Mouse (Mus musculus): ENCODE data around the gene Apobec2. TPM values are rescaled to one million over a fixed set of nuclear protein-coding genes. Genes with fewer than 3 reads are reported as not detected.

Apobec2 gene
- total RNA-seq, 2 experiments from 2014 or later: not detected

Other genes starting within 250 kb of the Apobec2 start
- 3.1 and 4.2 TPM in 2 replicates for gene Trem1, start 200.2 kb downstream of the Apobec2 start, total RNA-seq (2015; ENCODE audit: low replicate concordance)
- 5.7 and 6.2 TPM in 2 replicates for gene Trem1, start 200.2 kb downstream of the Apobec2 start, total RNA-seq (2017; ENCODE audit: low replicate concordance)
- 47.6 and 61.3 TPM in 2 replicates for gene Trem3, start 185.2 kb downstream of the Apobec2 start, total RNA-seq (2015; ENCODE audit: low replicate concordance)
- 26.4 and 57.7 TPM in 2 replicates for gene Trem3, start 185.2 kb downstream of the Apobec2 start, total RNA-seq (2017; ENCODE audit: low replicate concordance)
- 5.0 and 5.4 TPM in 2 replicates for gene Treml4, start 168.6 kb downstream of the Apobec2 start, total RNA-seq (2015; ENCODE audit: low replicate concordance)
- 5.7 and 8.1 TPM in 2 replicates for gene Treml4, start 168.6 kb downstream of the Apobec2 start, total RNA-seq (2017; ENCODE audit: low replicate concordance)
- 13.4 and 26.1 TPM in 2 replicates for gene Treml2, start 133.4 kb downstream of the Apobec2 start, total RNA-seq (2015; ENCODE audit: low replicate concordance)
- 13.8 and 15.1 TPM in 2 replicates for gene Treml2, start 133.4 kb downstream of the Apobec2 start, total RNA-seq (2017; ENCODE audit: low replicate concordance)
- 17.5 and 20.1 TPM in 2 replicates for gene B430306N03Rik, start 116.8 kb downstream of the Apobec2 start, total RNA-seq (2015; ENCODE audit: low replicate concordance)
- 7.0 and 7.2 TPM in 2 replicates for gene B430306N03Rik, start 116.8 kb downstream of the Apobec2 start, total RNA-seq (2017; ENCODE audit: low replicate concordance)
- gene Trem2, start 86.5 kb downstream of the Apobec2 start, total RNA-seq (2015; ENCODE audit: low replicate concordance): 1.9 and 3.1 TPM in 2 replicates
- gene Trem2, start 86.5 kb downstream of the Apobec2 start, total RNA-seq (2017; ENCODE audit: low replicate concordance): 2.6 and 3.2 TPM in 2 replicates
- gene Treml1, start 73.0 kb downstream of the Apobec2 start, total RNA-seq (2015; ENCODE audit: low replicate concordance): not detected in 2 replicates
- 0.34 and 1.3 TPM in 2 replicates for gene Treml1, start 73.0 kb downstream of the Apobec2 start, total RNA-seq (2017; ENCODE audit: low replicate concordance)
- 44.0 and 47.2 TPM in 2 replicates for gene Nfya, start 23.0 kb downstream of the Apobec2 start, total RNA-seq (2015; ENCODE audit: low replicate concordance)
- 30.6 and 42.7 TPM in 2 replicates for gene Nfya, start 23.0 kb downstream of the Apobec2 start, total RNA-seq (2017; ENCODE audit: low replicate concordance)
- gene Oard1, start 22.9 kb downstream of the Apobec2 start, total RNA-seq (2015; ENCODE audit: low replicate concordance): 28.2 and 32.1 TPM in 2 replicates
- 31.6 and 34.2 TPM in 2 replicates for gene Oard1, start 22.9 kb downstream of the Apobec2 start, total RNA-seq (2017; ENCODE audit: low replicate concordance)
- 503 and 549 TPM in 2 replicates for gene Tspo2, start 18.6 kb upstream of the Apobec2 start, total RNA-seq (2015; ENCODE audit: low replicate concordance)
- 671 and 837 TPM in 2 replicates for gene Tspo2, start 18.6 kb upstream of the Apobec2 start, total RNA-seq (2017; ENCODE audit: low replicate concordance)
- 56.8 and 60.7 TPM in 2 replicates for gene Unc5cl, start 22.0 kb upstream of the Apobec2 start, total RNA-seq (2015; ENCODE audit: low replicate concordance)
- 32.9 and 47.0 TPM in 2 replicates for gene Unc5cl, start 22.0 kb upstream of the Apobec2 start, total RNA-seq (2017; ENCODE audit: low replicate concordance)

All from erythroblast, adult 5-6 weeks (primary cell).